Mouse (Mus musculus) adrenal gland, adult 2 months (tissue): Measurements from ENCODE around the gene 1700042G07Rik. TPM values are rescaled to one million over a fixed set of nuclear protein-coding genes. Genes with fewer than 3 reads are reported as not detected.

Experiments
- DNase-seq: peaks from one replicate; pipeline ENCODE4 v3.0.0; 2021
- polyA plus RNA-seq: library from polyadenylated mRNA; depleted of rRNA; stranded (reverse); fragments of >200 nt; gene quantifications from 2 replicates; pipeline ENCODE4 v1.2.3, GENCODE M21; 2012
- total RNA-seq, 2 experiments: library from RNA; stranded (reverse); gene quantifications; 2 replicates each; pipeline ENCODE4 v1.2.3; 2021

Gene 1700042G07Rik
- total and polyA plus RNA-seq, 3 experiments, result not detected

DNA sequence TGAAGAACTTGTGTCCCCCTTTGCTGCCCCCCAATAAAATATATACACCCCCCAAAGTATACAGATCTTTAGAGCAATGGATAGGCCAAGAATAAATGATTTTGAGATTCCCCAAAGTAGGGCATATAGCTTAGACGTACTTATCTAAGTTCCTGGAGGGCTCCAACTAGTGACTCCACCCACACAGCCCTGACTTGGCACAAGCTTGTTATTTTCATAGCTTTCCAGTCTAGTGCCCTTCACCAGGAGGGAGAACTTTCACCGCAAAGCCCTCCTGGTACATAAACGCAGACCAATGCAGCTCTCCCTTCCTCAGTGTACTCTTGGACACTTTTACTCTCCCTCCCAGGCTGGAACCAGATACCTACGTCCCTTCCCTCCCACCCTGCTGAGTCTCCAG, 11.0 kb upstream of the 1700042G07Rik start:
- no peak for DNase-seq

GRCm38 (mm10) chr4:116164759-116165554, 8.2 kb upstream of the 1700042G07Rik start:
- no peak for DNase-seq

- DNase-seq, result no peak
Measured at GRCm38 (mm10) chr4:116165708-116166407, 7.3 kb upstream of the 1700042G07Rik start.

DNA sequence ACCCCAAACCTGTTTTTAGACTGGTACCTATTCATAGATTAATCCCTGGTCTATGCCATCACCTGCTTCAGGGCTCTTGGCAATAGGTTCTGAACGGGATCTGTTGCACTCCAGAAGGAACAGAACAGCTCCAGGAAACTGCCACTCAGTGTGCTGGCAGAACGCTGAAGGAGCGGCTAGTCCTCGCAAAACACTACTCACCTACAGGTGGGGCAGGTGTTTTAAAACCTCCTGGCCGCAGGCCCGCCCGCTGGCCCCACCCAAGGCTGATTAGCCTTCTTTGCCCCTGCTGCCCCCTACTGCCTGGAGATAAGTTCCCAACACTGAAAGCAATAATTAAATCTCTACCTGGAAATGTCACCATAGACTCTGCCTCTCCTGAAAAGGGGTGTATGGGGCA, 5.8 kb upstream of the 1700042G07Rik start, which contains the start of gene Tspan1:
Tspan1 (minus strand) TSS at position 198 of the 400 bp plus-strand sequence.
- no peak for DNase-seq

DNA sequence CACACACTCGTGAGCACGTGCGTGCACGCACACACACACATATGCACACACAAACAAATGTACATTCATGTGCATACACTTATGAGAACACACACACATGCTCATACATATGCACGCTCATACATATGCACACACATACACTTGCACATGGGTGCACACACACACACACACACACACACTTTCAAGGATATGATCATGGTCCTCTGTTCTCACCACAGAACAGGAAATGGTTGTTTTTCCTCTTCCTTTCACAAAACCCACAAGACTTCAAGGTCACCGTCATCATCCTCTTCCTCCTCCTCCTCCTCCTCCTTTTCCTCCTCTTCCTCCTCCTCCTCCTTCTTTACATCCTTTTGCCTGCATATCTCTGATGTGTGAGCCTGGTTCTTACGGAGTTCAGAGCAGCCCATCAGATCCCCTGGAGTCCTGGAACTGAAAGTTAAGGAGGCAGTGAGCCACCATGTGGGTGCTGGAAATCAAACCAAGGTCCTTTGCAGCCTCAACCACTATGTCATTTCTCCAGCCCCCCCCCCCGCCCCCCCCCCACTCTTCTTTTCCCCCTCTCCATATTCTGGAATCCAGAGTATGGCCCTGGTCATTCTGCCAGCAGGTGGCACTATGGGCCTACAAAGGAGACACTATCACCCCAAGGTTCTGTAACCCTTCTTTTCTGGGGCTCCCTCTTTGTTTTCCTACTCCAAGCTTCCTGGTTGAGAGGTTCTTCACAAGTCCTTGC, 4.4 kb upstream of the 1700042G07Rik start:
- DNase-seq, result peak; percentile 72

DNA sequence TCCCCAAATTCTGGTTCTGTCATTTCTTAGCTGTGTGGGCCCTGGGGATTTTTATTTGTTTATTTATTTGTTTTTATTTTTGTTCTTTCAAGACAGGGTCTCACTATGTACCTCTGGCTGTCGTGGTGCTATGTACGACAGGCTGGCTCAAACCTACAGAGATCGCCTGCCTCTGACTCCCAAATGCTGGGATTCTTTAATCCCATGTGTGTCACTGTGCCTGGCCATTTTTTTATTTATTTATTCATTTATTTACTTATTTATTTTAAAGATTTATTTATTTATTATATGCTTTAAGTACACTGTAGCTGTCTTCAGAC, 3.9 kb upstream of the 1700042G07Rik start:
- DNase-seq, result no peak

GRCm38 (mm10) chr4:116173752-116174151, 580 bp downstream of the 1700042G07Rik start:
- DNase-seq, result no peak

DNA sequence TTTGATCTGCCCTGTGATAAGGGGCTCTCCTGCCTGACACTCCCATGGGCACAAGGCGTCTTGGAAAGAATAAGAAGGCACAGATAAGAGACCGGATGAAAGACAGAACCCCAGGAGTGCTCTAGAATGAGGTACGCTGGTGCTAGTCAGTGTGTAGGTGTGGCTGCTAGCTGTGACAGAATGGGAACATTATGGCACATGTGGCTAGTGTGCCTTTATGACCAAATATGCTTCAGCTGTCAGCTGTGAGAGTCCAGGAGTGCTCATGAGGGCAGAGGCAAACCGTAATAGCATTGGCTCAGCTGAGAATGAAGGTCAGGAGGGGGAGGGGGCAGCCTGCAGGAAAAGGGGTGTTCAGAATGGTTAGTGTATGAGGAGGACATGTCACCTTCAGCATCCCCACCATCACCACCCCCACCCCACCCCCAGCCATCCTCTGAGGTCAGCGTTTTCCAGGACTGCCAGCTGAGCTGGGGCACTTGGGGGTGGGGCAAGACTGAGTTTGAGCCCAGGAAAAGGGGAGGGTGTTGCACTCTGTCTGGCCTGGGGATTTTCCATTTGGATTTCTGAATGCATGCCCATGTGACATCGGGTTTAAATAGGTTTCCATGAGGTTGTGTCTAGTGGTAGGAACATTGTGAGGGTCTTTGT, 1.4 kb downstream of the 1700042G07Rik start:
- peak; percentile 58 for DNase-seq

- DNase-seq, result no peak
Measured at GRCm38 (mm10) chr4:116175136-116175535, 2.0 kb downstream of the 1700042G07Rik start.

DNA sequence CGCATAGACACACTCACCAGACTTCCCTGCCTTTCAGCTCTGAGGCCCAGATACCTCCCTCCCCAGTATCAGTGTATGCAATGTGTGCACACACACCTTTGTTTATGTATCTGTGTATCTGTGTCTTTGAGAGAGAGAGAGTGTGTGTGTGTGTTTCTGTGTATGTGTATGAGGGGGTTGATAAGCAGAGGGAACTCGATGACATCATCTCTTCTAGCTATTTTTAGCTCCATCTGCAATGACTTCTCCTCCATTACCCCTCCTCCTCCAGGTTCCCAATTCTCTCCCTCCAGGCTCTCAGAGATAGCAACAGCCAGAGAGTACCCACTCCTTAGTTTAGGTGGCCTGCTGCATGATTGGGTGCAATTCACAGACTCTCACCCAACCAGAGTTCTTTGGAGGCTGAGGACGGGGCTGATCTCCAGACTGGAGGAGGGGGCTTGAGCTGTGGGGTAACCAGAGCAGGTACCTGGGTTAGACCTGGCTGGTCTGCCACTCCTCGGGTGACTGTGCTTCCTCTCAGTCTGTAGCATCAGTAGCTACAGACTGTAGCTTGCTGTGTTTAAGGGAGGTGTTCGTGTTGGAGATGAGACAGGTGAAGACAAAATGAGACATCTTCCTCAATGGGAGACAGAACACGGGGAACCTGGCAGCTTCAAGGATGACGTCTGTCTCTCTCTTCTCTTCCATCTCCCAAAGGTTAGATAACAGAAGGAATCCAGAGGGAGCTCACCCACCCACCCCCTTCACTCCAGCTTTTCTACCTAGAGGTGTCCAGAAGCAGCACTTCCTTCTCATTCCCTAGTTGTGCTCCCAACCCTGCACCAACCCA, 2.8 kb downstream of the 1700042G07Rik start:
- DNase-seq, result no peak

- DNase-seq, result peak; percentile 50
Measured at GRCm38 (mm10) chr4:116176543-116176988, 3.4 kb downstream of the 1700042G07Rik start.

DNA sequence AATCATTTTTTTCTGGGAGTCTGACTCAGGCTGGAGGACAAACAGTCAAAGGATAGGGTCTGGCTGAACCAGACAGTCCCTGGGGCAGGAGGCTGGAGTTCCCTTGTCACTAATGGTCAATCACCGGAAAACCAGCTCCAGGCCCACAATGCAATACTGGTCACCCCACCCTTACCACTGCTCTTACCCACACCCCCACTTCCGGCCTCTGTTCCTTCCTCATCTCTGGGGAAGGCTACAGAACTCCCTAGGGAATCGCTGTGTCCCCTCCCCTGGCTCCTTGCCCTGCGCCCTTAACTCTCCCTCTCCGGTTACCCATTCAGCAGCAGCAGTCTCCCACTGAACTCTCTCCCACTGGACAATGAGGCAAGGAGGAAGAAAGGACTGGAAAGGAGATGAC, 4.0 kb downstream of the 1700042G07Rik start:
- peak; percentile 76 for DNase-seq

DNA sequence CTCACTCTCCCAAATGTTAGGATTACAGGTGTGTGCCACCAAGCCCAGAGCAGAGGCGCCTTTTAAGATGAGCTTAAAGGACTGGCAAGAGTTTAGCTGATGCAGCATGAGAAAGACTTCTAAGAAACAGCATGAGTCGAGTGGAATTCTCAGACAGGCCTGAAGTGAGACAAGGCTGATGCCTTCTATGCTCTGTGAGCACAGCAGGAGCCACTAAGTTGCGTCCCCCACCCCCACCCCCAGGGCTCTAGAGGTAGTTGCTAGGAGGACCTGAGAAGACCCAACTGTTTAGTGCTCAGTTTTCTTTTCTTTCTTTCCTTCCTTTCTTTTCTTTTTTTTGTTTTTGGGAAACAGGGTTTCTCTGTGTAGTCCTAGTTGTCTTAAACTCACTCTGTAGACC, 8.9 kb downstream of the 1700042G07Rik start:
- DNase-seq, result no peak

DNA sequence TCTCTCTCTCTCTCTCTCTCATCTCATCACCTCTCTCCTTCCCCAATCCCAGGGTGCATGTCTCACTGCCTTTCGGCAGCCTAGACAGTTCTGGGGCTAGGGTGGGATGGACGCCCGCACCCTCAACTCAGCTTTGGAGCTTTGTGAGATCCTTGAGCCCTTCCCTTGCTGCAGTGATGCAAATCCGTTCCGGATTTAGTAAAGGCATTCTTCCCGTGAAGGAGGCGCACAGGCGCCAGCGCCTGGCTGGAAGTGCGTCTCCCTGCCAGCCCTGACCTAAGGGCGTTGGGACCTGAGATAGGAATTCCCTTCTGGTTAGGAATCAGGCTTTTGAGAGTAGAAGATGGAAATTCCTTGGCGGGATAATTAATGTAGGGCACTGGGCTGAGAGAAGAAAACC, 9.6 kb downstream of the 1700042G07Rik start:
- peak; percentile 43 for DNase-seq

- no peak for DNase-seq
Measured at GRCm38 (mm10) chr4:116185083-116185482, 11.9 kb downstream of the 1700042G07Rik start.

DNA sequence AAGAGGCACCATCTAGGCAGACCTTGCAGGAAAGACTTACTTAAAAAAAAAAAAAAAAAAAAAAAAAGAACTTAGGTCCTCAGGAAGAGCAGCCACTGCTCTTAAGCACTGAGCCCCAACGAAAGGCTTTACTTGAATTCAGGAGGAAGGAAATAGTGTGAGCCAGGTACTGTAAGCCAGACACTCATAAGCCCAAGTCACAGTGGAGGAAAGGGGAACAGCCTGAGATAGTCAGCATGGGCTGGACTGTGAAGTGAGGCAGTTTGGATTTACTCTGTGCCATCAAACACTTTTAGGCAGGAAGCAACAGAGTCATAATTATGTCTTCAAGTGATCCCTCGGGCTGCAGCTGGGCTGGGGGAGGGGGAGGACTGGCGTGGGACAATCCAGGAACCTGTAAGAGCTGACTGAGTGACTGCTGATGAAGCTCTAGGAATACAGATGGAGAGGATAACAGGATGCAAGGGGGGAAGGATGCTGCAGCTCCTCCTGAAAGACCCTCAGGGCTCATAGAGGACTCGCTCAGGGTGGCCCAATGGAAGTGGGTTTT, 19.2 kb downstream of the 1700042G07Rik start:
- no peak for DNase-seq

GRCm38 (mm10) chr4:116193583-116194383, 20.6 kb downstream of the 1700042G07Rik start:
- no peak for DNase-seq

DNA sequence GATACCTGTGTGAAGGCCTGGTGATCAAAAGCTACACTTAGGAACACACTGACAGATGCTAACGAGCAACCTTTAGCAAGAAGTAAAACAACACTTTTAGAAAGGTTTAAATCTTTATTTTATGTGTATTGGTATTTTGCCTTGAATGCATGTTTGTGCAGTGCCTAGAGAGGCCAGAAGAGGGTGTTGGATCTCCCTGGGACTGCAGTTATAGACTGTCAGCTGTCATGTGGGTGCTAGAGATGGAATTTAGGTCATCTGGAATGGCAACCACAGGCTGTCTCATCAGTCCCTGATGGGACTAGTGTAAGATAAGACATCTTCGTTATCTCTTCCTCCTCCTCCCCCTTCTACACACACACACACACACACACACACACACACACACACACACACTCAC, 25.2 kb downstream of the 1700042G07Rik start:
- no peak for DNase-seq

DNA sequence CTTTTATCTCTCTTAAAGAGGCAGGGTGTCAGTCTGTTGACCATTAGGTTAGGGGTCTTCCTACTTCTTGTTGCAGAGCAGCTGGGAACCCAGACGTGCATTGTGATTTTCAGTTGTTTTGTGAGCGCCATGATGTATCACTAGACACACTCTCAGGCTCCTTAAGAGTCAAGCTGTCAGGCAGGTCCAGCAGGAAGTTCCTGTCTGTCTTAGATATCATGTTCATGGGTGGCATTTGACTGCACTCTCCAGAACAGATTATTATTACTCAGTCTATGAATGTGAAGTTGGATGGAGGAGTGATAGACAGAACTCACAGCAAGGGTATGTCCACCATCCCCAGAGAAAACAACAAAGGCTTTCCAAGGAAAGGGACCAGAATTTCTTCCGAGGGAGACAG, 31.2 kb downstream of the 1700042G07Rik start:
- no peak for DNase-seq

- DNase-seq, result no peak
Measured at GRCm38 (mm10) chr4:116206531-116206930, 33.4 kb downstream of the 1700042G07Rik start.
